Mouse (Mus musculus) lung, postnatal 4 days (tissue): ENCODE measurements at regions not wholly inside any gene's neighbourhood (a gene's known extent, or its start where the extent isn't known, plus 50 kb on each side); places are given as distances from the start of the nearest gene placed in this dataset.
"Not testable (repeated sequence)": the region's sequence is repeated elsewhere in the genome, so short reads cannot be mapped to it uniquely, and the experiment has no call there.

ENCODE experiments used
- DNase-seq, 2 experiments: peaks; one replicate each; pipeline ENCODE4 v3.0.0; 2021

GRCm38 (mm10) chr11:23079936-23080794 lies 72.8 kb downstream of the Fam161a start:
- no peak for DNase-seq

- DNase-seq, result no peak
Measured at GRCm38 (mm10) chr11:23081616-23082015, 74.3 kb downstream of the Fam161a start.

GRCm38 (mm10) chr11:23083811-23084210 lies 76.5 kb downstream of the Fam161a start:
- DNase-seq, result not testable (repeated sequence)

- DNase-seq, result no peak
Measured at GRCm38 (mm10) chr11:23095287-23095686, 88.0 kb downstream of the Fam161a start.

- not testable (repeated sequence) for DNase-seq
Measured at GRCm38 (mm10) chr11:23095723-23096122, 88.4 kb downstream of the Fam161a start.

GRCm38 (mm10) chr11:23096451-23097222 lies 89.3 kb downstream of the Fam161a start:
- no peak for DNase-seq

GRCm38 (mm10) chr11:23097223-23097490 lies 89.8 kb downstream of the Fam161a start:
- DNase-seq, result no peak

- DNase-seq, result no peak
Measured at GRCm38 (mm10) chr11:23114636-23115035, 107.3 kb downstream of the Fam161a start.

- DNase-seq, result no peak
Measured at GRCm38 (mm10) chr11:23120533-23121210, 113.3 kb downstream of the Fam161a start.

GRCm38 (mm10) chr11:23124198-23124951 lies 117.0 kb downstream of the Fam161a start:
- peak; percentile 20 to 49 for DNase-seq

- DNase-seq, result no peak
Measured at GRCm38 (mm10) chr11:23131122-23131521, 123.8 kb downstream of the Fam161a start.

GRCm38 (mm10) chr11:23131632-23132031 lies 124.2 kb upstream of the Xpo1 start:
- DNase-seq, result no peak

GRCm38 (mm10) chr11:23140429-23141099 lies 115.3 kb upstream of the Xpo1 start:
- DNase-seq, result no peak

- DNase-seq, result peak in 1 of 2 experiments; percentile 25
Measured at GRCm38 (mm10) chr11:23141100-23141837, 114.6 kb upstream of the Xpo1 start.

- no peak for DNase-seq
Measured at GRCm38 (mm10) chr11:23148048-23148596, 107.7 kb upstream of the Xpo1 start.

GRCm38 (mm10) chr11:23149556-23150244 lies 106.1 kb upstream of the Xpo1 start:
- DNase-seq, result peak in 1 of 2 experiments; percentile 15

- DNase-seq, result no peak
Measured at GRCm38 (mm10) chr11:23154851-23155250, 101.0 kb upstream of the Xpo1 start.

GRCm38 (mm10) chr11:23168546-23169218 lies 87.2 kb upstream of the Xpo1 start:
- no peak for DNase-seq

GRCm38 (mm10) chr11:23169742-23170428 lies 86.0 kb upstream of the Xpo1 start:
- DNase-seq, result no peak
